Mouse (Mus musculus) layer of hippocampus, adult 2 months (tissue): ENCODE results near the gene Ubr3. TPM values are rescaled to one million over a fixed set of nuclear protein-coding genes. Genes with fewer than 3 reads are reported as not detected.

Experiments
- DNase-seq, 2 experiments: peaks; one replicate each; pipeline ENCODE4 v3.0.0; 2022; ENCODE audit warnings: low spot score in 2 of 2
- H3K27ac ChIP-seq: fragments of 200-600 bp; 2 replicates; pipeline ENCODE4 v1.8.1; 2022
- H3K4me3 ChIP-seq: fragments of 200-600 bp; 2 replicates; pipeline ENCODE4 v1.8.1; 2022; ENCODE audit warnings: mild to moderate bottlenecking
- CTCF ChIP-seq: fragments of 200-600 bp; conservative IDR thresholded peaks from 2 replicates; pipeline ENCODE4 v1.8.1; 2022; ENCODE audit warnings: antibody characterized with exemption, mild to moderate bottlenecking, moderate library complexity
- total RNA-seq, 2 experiments: library from RNA; stranded (reverse); gene quantifications; 2 replicates each; pipeline ENCODE4 v1.2.3; 2021

The Ubr3 gene
- total RNA-seq, 2 experiments from 2014 or later, result 121 to 128 TPM

DNA sequence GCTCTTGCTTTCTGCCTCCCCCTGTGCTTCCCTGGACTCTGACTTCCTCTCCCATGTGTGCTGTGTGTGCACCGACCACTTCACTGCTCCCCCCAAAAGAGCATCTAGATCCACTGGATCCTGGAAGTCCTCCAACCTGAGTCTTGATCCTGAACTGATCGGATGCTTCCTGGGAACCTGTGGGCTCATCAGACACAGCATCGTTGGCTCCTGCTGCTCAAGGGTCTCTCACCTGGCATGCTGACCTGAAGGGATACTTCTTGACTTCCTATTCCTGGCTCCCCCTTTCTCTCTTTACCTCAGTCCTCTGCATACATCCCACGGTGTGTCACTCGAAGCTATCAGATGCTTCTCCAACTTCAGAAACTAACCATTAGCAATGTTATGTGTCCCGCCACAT lies 168.1 kb downstream of the Ubr3 start:
- Histone ChIP-seq H3K4me3 (no peak overlapping the region), H3K27ac (no peak overlapping the region)
- no peak for TF ChIP-seq CTCF
- no peak for DNase-seq

- Histone ChIP-seq H3K27ac (no peak overlapping the region; the same call in 1 of the 2 replicates), H3K4me3 (no peak overlapping the region)
- no peak for DNase-seq
- TF ChIP-seq CTCF, result no peak
Observed at GRCm38 (mm10) chr2:70065729-70066300, 168.8 kb downstream of the Ubr3 start.

GRCm38 (mm10) chr2:70066338-70067022 lies 169.4 kb downstream of the Ubr3 start:
- no peak for DNase-seq
- Histone ChIP-seq H3K4me3 (no peak overlapping the region), H3K27ac (no peak overlapping the region)
- no peak for TF ChIP-seq CTCF

DNA sequence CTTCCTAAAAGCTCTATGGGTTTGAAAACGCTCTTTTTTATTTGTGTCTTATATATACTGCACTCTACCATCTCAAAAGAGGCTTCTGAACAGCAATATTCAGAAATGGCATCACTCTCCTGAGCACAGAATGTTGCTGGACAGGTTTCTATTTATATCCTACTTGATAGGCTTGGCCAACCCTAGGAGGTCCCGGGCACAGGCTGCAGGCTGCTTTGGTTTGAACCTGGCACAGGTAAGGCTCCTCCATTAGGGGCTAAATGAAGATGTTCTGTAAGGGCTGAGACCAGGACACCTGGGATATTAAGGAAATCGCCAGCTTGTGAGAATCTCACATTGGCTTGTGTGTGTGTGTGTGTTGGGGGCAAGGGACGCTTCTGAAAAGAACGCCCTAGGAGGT lies 172.8 kb downstream of the Ubr3 start:
- TF ChIP-seq CTCF, result no peak
- no peak for DNase-seq

More for the DNA sequence above, 172.8 kb downstream of the Ubr3 start:
- Histone ChIP-seq H3K4me3 (no peak overlapping the region), H3K27ac (no peak overlapping the region)

Other genes with a start within 250 kb of the Ubr3 start
- gene Klhl41, start 227.1 kb upstream of the Ubr3 start, total RNA-seq, result under 1 TPM; 0.39 to 0.69 TPM
- 10 to 100 TPM; 17.7 to 19.0 TPM for gene Fastkd1, start 183.7 kb upstream of the Ubr3 start, total RNA-seq
- 10 to 100 TPM; 67.7 to 67.8 TPM for gene Ppig, start 174.7 kb upstream of the Ubr3 start, total RNA-seq
- 1 to 10 TPM; 2.7 to 3.1 TPM for gene Ccdc173, start 107.7 kb upstream of the Ubr3 start, total RNA-seq
- gene Phospho2, start 107.6 kb upstream of the Ubr3 start, total RNA-seq, result 10 to 100 TPM; 19.8 to 23.7 TPM
- gene Klhl23, start 75.3 kb upstream of the Ubr3 start, total RNA-seq, result 10 to 100 TPM; 43.8 to 44.3 TPM
- 100 to 1,000 TPM; 125 to 139 TPM for gene Ssb, start 35.7 kb upstream of the Ubr3 start, total RNA-seq
- gene Mettl5, start 11.6 kb upstream of the Ubr3 start, total RNA-seq, result 10 to 100 TPM; 14.1 to 15.6 TPM
- under 1 TPM; 0.93 to 1.00 TPM for gene Myo3b, start 141.9 kb downstream of the Ubr3 start, total RNA-seq